Comparison of ENCODE assay signal across 8 mouse cellular contexts in the genomic region with DNA sequence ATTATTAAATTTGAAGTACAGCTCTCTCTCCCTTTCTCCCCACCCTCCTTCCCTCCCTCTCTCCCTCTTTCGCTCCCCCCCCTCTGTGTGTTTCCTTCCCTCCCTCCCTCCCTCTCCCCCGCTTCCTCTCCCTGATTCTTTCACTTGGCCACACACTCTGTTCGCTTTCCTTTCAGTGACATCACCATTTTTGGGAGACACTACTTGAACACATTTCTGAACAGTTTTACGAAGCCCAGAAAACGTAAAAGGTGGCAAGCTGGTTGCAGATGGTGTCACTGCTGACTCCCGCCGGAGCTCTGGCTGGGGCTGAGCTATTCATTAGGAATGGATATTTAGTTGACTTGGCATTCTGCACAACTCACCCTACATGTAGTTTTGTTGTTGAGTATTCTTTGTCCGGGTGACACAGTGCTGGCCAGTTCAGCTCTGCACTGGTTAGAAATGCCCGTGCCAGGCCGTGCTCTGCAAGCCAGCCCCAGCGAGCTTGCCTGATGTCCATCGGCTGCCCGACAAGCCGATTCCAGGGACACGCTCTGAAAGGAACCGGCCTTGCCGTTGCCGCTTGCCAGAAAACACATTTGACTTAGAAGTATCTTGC. TPM values are rescaled to one million over a fixed set of nuclear protein-coding genes. Genes with fewer than 3 reads are reported as not detected.
A peak's percentile ranks its signal among the peaks of the same experiment; 100 is the strongest.
DNase-seq lines count a peak whose midpoint lies in the region; ATAC-seq lines count a peak whose summit lies in the region.

No protein-coding gene starts in this region.

- 0 out of 2 replicates have a peak overlapping the region, but pooled peaks have one; percentile 29 for H3K27ac ChIP-seq in kidney, embryonic 16.5 days (ENCODE audit: low read length)
- H3K27ac ChIP-seq in midbrain, embryonic 16.5 days (ENCODE audit: low read length) = no peak overlapping the region

- 0 out of 2 replicates have a peak overlapping the region, but pooled peaks have one; percentile 6 for H3K4me3 ChIP-seq in kidney, embryonic 16.5 days (ENCODE audit: low read length)
- no peak overlapping the region for H3K4me3 ChIP-seq in midbrain, embryonic 16.5 days (ENCODE audit: low read depth, low read length)

- 49% methylated on average over 18 of the region's 18 CpGs for WGBS in kidney, embryonic 16.5 days
- WGBS in midbrain, embryonic 16.5 days = 51% methylated on average over 18 of the region's 18 CpGs

- peak overlapping the region; percentile 44 for H3K4me2 ChIP-seq in kidney, embryonic 16.5 days (replicated peaks; ENCODE audit: low read depth, low read length)
- H3K4me2 ChIP-seq in midbrain, embryonic 16.5 days (ENCODE audit: low read length) = no peak overlapping the region

- H3K27me3 ChIP-seq in kidney, embryonic 16.5 days (ENCODE audit: insufficient read depth, low read length) = no peaks in the 10 kb centered on the region
- H3K27me3 ChIP-seq in midbrain, embryonic 16.5 days (ENCODE audit: control insufficient read depth, insufficient read depth, low read depth, low read length) = no peaks in the 10 kb centered on the region

- H3K9me3 ChIP-seq in kidney, embryonic 16.5 days (ENCODE audit: low read length) = 0 out of 2 replicates have a peak, but pooled peaks cover 3% of the 10 kb centered on the region
- H3K9me3 ChIP-seq in midbrain, embryonic 16.5 days (replicated peaks; ENCODE audit: control insufficient read depth, low read length, poor library complexity, severe bottlenecking) = no peaks in the 10 kb centered on the region

- peaks cover 9% of the 10 kb centered on the region; the same call in 1 of the 2 replicates for H3K4me1 ChIP-seq in kidney, embryonic 16.5 days (ENCODE audit: insufficient read depth, low read length)
- peaks cover 6% of the 10 kb centered on the region for H3K4me1 ChIP-seq in midbrain, embryonic 16.5 days (ENCODE audit: control insufficient read depth, insufficient read depth, low read length)

- H3K9ac ChIP-seq in kidney, embryonic 16.5 days (replicated peaks; ENCODE audit: low read length) = 0 out of 2 replicates have a peak overlapping the region, but pooled peaks have one; percentile 41
- no peak overlapping the region for H3K9ac ChIP-seq in midbrain, embryonic 16.5 days (ENCODE audit: low read depth, low read length)

- peak; percentile 25 to 43 for DNase-seq in left cerebral cortex, postnatal 14 days (ENCODE audit: low spot score in 2 of 2)
- DNase-seq in left cerebral cortex, adult 11 months (ENCODE audit: low spot score) = no peak
- peak; percentile 15 to 20 for DNase-seq in gastrocnemius, adult 8-10 months (ENCODE audit: low spot score in 2 of 2)
- DNase-seq in thymus, postnatal 10 days (ENCODE audit: low spot score in 2 of 2) = no peak
- DNase-seq in MN1 (ENCODE audit: low spot score) = no peak

- no peaks in the 10 kb centered on the region for H3K36me3 ChIP-seq in kidney, embryonic 16.5 days (ENCODE audit: insufficient read depth, low read length)
- H3K36me3 ChIP-seq in midbrain, embryonic 16.5 days (ENCODE audit: control insufficient read depth, insufficient read depth, low read length) = no peaks in the 10 kb centered on the region

- intact Hi-C loops in left cerebral cortex, postnatal 14 days (cut with DNase I) = loop anchor here (1.0 to 10.0 kb wide), 5 partner anchors 71 to 356 kb away; no protein-coding TSS in a partner anchor

- ATAC-seq in cerebellum, adult (ENCODE audit: insufficient number of reproducible peaks, low FRiP score, low TSS enrichment) = peak; percentile 53
- ATAC-seq in kidney, embryonic 16.5 days (ENCODE audit: low FRiP score, low TSS enrichment) = 0 out of 2 replicates have a peak, but pooled peaks have one; percentile 6
- peak; percentile 64 for ATAC-seq in midbrain, embryonic 16.5 days

RNA-seq across cellular contexts. Expression of gene Rapgef4, which starts 57.7 kb away (rescaled TPM):
- 100 to 1,000 TPM; 207 to 220 TPM for total RNA-seq in left cerebral cortex, postnatal 14 days (2021)
- total RNA-seq in gastrocnemius, adult 8-10 months (2022) = 1 to 10 TPM in 3 of 4 experiments, under 1 TPM in 1; 0.74 to 2.7 (median 2.0) TPM
- polyA plus RNA-seq in kidney, embryonic 16.5 days (2015; fragmentation: Nextera tagmentation; extraction: Ambion mirVana) = 6.9 and 9.2 TPM in 2 replicates
- polyA plus RNA-seq in midbrain, embryonic 16.5 days (2015; fragmentation: Nextera tagmentation; extraction: Ambion mirVana) = 36.8 and 40.2 TPM in 2 replicates

Comparison
In these comparisons a context has a peak if more than half of its experiments do, and no peak if none do; other contexts are left out.
1. DNase-seq: peak in left cerebral cortex, postnatal 14 days (2 of 2) and gastrocnemius, adult 8-10 months (2 of 2); none in left cerebral cortex, adult 11 months (single experiment), thymus, postnatal 10 days (0 of 2) and MN1 (single experiment).
2. ATAC-seq: peak in every context shown above with its lines; median percentile 64 in midbrain, embryonic 16.5 days; 53 in cerebellum, adult; 6 in kidney, embryonic 16.5 days.
3. RNA of gene Rapgef4, which starts 57.7 kb away (total RNA-seq): 207 to 220 TPM in left cerebral cortex, postnatal 14 days; 0.74 to 2.7 TPM in gastrocnemius, adult 8-10 months; every median in the first group is over 10 times any median in the second.